Mouse (Mus musculus): ENCODE data around the gene Tsc1.
A peak's percentile ranks its signal among the peaks of the same experiment; 100 is the strongest.

Tsc1 gene

DNA sequence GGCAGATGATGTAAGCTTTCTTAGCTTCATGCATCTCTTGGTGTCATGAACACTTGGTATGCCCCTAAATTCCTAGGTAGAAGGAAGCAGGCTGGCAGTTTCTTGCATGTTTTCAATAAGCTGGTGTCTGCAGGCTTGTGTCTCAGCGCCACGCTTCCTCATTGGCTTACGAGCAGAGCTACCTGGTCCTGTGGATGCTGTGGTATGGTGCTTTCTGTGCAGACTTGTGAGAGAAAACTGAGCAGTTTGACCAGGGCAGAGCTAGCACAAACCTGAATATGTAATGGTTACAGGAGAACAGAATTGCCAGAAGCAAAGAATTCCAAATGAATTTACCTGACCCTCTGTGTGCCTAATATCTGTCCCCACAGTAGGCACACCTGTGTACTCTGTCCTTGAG lies 2.1 kb downstream of the Tsc1 start:
- DNase-seq (ENCODE audit: low spot score in 2 of 2): no peak

GRCm38 (mm10) chr2:28650526-28650925 lies 9.5 kb downstream of the Tsc1 start:
- DNase-seq (ENCODE audit: low spot score in 2 of 2): no peak

DNA sequence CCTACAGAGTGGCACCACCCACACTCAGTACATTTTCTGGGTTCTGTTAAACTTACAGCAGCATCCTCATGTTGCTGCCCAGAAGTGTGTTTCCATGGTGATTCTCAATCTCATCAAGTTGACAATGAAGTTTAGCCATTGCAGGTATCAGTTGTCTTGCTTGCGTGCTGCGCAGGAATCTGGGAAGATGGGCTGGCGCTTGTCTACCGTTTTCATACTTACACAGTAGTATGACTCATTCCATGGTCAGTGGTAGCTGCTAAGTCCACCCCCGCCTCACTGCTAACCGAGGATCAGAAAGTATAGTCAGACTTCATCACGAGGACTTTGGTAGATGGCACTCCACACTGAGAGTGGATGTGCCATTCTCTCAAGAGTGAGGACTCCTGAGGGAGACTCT lies 12.3 kb downstream of the Tsc1 start:
- DNase-seq (ENCODE audit: low spot score in 2 of 2): peak; percentile 42 to 70

DNA sequence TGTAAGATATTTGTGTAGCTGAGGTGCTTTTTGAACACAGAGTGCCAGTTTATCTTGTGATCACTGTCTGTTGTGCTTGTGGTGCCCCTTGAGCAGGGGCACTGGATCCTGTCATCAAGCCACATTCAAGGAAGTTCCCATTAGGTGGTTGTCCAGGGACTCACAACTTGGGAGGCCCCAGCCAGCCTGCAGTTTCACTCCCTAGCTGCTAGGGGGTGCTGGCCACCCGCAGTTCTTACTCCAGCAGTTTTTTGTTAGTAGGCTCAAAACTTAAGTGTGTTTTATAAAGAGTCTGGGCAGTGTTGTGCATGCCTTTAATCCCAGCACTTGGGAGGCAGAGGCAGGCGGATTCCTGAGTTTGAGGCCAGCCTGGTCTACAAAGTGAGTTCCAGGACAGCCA lies 13.3 kb downstream of the Tsc1 start:
- DNase-seq (ENCODE audit: low spot score in 2 of 2): no peak

GRCm38 (mm10) chr2:28656216-28656615 lies 15.2 kb downstream of the Tsc1 start:
- no peak for DNase-seq (ENCODE audit: low spot score in 2 of 2)

DNA sequence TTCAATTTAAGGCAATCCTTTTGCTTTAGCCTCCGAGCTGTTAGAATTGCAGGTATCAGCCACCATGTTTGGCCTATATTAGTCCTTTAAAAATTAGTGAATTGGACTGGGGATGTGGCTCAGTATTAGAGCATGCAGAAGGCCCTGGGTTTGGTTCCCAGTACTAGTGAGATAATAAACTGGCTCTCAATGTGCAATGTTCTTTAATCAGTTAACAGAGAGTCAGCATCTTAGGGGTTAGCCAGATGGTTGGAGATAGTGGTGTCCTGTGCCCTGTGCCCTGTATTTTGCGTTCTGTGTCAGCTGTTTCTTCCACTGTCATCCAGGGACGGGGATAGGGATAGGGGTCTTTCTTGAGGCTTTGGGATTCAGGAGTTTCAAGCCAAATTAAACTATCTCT lies 21.9 kb downstream of the Tsc1 start:
- no peak for DNase-seq (ENCODE audit: low spot score in 2 of 2)

DNA sequence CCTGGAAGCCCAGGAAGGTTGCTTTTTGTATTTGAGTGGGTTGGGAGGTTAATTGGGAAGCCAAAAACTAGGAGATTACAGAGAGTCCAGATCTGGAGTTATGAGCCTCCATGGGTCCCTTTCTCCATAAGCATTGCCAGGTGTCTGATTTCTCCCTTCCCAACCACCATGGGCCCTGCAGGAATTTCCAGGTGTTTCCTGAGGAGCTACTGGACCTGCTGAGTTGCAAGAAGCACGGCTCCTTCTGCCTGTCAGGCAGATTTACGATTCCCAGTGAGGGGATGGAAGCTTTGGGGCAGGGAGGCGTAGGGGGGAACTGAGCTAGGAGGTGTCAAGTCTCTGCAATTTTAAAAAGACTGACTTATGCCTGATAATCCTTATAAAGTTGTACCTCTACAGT lies 24.8 kb downstream of the Tsc1 start:
- DNase-seq (ENCODE audit: low spot score in 2 of 2): no peak

GRCm38 (mm10) chr2:28671438-28671837 lies 30.4 kb downstream of the Tsc1 start:
- no peak for DNase-seq (ENCODE audit: low spot score in 2 of 2)

GRCm38 (mm10) chr2:28676005-28676404 lies 35.0 kb downstream of the Tsc1 start:
- no peak for DNase-seq (ENCODE audit: low spot score in 2 of 2)

DNA sequence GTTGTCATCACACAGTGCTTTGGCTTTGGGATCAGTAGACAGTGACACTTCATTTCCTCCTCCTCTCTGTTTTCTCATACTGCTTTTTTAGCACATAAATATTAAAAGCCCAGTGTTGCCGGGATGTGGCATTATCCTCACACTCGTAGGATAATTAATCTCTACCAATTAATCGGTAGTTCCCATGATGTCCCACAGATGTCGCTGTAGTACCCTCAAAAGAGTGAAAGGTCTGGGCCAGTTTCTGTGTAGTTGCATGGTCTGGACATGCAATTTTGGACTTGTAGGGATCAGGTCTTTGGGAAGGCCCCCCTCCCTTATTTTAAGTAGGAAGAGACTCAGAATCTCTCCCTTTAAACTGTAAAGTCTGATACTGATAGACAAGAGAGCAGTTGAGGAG lies 39.7 kb downstream of the Tsc1 start:
- no peak for DNase-seq (ENCODE audit: low spot score in 2 of 2)

DNA sequence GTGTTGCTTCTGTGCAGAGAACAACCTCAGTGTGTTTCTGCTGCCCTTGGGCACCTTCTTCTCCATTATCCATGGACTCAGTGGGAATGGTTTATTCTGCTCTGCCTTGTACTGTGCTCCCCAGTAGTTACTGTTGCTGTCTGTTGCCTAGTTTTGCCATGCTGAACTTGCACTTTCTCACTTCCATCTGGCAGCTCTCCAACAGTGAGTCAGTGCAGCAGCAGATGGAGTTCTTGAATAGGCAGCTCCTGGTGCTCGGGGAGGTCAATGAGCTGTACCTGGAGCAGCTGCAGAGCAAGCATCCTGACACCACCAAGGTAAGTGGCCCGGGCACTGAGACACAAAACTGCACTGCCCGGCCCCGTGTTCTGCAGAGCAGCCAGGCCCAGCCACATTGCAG lies 40.7 kb downstream of the Tsc1 start:
- DNase-seq (ENCODE audit: low spot score in 2 of 2): peak; percentile 41 to 53

GRCm38 (mm10) chr2:28685895-28686294 lies 44.9 kb downstream of the Tsc1 start:
- DNase-seq (ENCODE audit: low spot score in 2 of 2): peak; percentile 20 to 56

DNA sequence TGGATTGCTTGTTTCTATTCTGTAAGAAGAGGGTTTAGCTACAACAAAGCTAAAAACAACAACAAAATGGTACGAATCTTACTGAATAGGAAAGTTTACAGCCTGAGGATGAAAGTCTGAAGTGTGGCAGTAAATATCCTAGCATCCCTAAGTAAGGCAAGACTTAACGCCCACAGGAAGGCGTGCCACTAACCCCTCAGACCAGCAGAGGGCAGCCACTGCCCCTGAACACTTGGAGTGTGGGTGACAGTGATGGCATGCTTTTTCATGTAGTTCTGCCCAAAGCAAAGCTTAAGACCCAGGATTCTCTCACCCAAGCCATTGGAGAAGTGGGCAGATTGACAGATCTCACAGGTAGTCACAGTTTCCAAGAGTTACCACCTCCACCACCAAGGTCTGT lies 47.4 kb downstream of the Tsc1 start:
- no peak for DNase-seq (ENCODE audit: low spot score in 2 of 2)

GRCm38 (mm10) chr2:28692692-28693091 lies 51.7 kb downstream of the Tsc1 start:
- DNase-seq (ENCODE audit: low spot score in 2 of 2): peak in 1 of 2 experiments; percentile 22

- DNase-seq (ENCODE audit: low spot score in 2 of 2): no peak
These were observed 57.5 kb downstream of the Tsc1 start for GRCm38 (mm10) chr2:28698566-28698965.

DNA sequence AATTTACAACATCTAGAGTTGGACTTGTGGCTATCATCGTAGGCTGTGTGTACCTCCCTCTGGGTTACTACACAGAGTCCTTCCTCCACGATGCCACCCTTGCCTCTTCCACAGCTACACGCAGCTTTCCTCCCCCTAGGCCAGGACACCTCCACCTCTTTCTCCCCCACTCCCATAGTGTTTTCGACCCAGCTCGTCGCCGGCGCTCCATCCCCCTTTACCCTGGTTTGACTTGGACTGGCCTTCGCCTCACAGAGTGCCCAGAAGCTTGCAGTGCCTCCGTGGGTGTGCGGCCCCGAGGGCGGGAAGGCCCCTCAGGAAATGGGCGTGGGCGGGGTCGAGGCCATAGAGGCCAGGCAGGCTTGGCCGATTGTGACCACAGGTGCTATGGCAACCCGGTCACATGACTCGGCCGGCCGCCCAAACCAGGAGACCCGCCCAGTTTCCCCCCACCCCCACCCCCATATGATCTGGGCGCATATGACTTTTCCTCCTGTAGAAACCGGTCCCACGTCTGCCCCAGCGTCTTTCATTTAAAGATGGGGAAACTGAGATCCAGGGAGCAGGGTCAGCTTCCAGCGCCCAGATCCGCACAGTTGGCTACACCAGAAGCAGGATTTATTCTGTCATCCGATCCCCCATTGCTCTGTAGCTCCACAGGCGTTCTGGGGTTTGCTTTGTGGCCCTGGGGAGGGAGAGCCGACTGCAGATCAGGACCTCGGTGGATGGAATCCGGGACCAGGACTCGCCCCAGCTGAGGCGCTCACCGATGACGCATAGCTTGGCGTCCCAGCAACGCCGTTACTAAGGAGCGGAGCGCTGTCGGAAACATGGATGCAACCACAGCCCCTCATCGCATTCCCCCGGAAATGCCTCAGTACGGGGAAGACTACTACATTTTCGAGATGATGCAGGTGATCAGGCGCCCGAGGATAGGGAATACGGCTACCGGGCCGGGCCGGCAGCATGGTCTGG lies 58.6 kb downstream of the Tsc1 start, which contains the start of the genes Spaca9 and Ak8:
Gene Spaca9 (minus strand): TSS at position 367 of the 975 bp plus-strand sequence.
Gene Ak8 (plus strand): TSS at position 804 of the 975 bp plus-strand sequence.
- DNase-seq (ENCODE audit: low spot score in 2 of 2): peak; percentile 78

DNA sequence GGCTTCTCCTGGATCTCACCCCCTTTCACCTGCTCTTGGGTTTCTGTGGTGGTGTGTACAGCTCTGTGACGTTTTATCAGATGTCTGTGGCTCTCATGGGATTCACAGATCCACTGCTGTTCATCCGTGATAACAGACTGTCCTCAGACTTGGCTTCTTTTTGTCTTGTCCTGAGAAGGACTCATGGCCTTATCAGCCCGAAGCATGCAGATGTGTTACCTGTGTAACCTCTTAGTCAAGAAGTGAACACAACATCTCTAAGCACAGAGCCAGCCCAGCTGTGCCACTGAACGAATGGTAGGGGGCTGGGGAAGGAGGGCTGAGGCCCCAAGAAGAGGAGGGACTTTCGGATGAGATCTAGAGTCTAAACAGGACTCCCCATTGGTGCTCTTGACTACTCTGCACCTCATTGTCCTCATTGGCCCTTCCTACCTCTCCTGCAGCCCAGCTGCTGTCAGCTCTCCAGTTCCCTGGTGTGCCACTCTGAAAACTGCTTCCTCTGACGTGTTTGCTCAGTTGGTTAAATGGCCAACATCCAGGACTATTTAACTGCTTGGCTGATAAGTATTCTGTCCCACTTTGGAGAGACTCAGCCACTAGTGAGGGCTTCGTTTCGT lies 60.7 kb downstream of the Tsc1 start:
- DNase-seq (ENCODE audit: low spot score in 2 of 2): no peak

GRCm38 (mm10) chr2:28706106-28706636 lies 65.1 kb downstream of the Tsc1 start:
- no peak for DNase-seq (ENCODE audit: low spot score in 2 of 2)

- DNase-seq (ENCODE audit: low spot score in 2 of 2): no peak
These were observed 65.8 kb downstream of the Tsc1 start for GRCm38 (mm10) chr2:28706787-28707186.

- DNase-seq (ENCODE audit: low spot score in 2 of 2): no peak
These were observed 72.0 kb downstream of the Tsc1 start for GRCm38 (mm10) chr2:28713036-28713435.

GRCm38 (mm10) chr2:28722419-28722818 lies 81.4 kb downstream of the Tsc1 start:
- no peak for DNase-seq (ENCODE audit: low spot score in 2 of 2)

DNA sequence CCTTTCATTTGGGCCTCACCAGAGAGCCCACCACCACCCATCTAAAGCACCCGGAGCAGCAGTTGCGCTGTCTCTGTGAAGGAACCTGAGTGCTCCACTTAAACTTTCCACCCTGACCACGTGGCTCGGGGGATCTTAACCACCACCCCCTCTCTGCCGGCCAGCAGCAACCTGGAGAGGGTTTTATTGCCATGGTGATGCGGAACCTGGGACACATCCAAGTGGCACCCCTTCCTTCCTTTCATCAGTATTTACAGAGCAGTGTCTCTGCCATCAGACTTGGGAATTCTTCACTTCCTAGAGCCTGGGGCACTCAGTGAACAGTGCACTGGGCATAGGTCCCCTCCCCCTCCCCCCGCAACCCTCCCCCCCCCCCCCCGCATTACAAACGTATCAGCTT lies 82.9 kb downstream of the Tsc1 start:
- no peak for DNase-seq (ENCODE audit: low spot score in 2 of 2)

Measured in right cerebral cortex, postnatal 36 days (tissue).